Mouse (Mus musculus): ENCODE data around the gene Snx30.

Gene Snx30

DNA sequence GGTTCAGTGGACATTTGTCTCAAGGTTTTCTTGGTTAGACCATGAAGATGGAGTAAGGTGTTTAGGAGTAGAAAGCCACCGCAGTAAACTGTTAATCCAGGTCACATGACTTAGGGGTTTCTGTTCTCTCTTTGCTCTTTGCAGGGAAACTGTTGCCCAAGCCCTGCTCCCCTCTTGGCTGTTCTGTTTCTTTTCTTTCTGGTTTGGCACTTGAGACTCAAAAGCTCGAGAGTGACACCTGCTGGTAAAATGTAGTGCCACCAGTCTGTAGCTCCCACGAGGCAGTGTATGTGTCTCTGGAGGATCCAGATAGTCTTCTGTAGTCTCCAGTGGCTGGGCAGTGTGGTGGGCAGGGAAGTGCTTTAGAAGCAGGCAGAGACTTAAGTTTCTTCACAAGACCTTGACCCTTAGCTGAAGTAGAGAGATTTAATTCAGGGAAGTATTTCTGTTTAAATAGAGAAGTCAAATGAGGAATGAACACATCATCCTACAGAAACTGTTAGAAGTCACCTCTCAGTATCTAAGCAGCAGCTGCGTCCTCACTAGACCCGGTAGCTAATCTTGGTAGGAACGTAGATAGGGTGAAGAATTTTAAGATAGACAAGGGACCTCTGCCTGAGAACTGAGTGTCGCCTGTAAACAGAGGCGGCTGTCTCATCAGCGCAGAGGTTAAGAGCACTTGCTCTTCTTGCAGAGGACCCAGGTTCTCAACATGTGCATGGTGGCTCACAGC, 65.4 kb downstream of the Snx30 start:
- peak; percentile 70 to 84 for DNase-seq (ENCODE audit: low spot score in 2 of 2)

- no peak for DNase-seq (ENCODE audit: low spot score in 2 of 2)
These were observed 67.6 kb downstream of the Snx30 start for GRCm38 (mm10) chr4:59873240-59873639.

- no peak for DNase-seq (ENCODE audit: low spot score in 2 of 2)
These were observed 68.2 kb downstream of the Snx30 start for GRCm38 (mm10) chr4:59873830-59874229.

DNA sequence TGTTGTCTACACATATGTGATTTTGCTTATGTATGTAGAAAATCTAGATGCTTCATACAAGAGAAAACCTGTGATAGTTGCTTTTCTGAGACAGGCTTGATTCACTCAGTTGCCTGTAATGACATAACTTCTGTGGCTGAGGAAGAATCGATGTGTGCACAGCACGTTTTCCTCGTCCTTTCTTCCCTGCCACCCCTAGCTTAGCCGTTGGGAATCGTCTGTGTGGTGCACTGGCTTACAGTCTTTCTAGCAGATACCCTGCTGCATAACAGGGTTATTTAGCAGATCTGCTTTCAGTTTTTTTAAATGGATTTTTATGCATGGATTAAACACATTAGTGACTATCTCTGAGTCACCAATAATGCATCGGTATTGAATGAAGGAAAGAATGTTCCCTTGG, 70.9 kb downstream of the Snx30 start:
- DNase-seq (ENCODE audit: low spot score in 2 of 2) = no peak

DNA sequence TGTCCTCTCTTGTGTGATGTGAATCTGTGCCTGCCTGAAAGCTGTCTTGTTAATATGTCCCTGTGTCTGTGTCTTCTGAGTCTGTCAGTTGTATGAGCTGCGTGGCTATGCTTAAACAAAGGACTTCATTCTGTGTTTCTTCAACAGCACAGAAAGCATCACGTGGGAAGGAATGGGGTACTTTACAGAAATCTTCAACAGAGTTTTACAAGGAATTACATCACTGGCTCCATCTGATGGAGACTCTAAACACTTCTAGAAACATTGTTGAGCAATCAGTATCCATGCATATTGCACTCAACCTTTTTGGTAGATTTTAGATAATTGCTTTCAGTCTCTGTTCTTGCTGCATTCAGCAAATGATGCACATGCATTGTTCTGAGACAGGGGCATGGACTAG, 71.4 kb downstream of the Snx30 start:
- no peak for DNase-seq (ENCODE audit: low spot score in 2 of 2)

GRCm38 (mm10) chr4:59878595-59878994, 73.0 kb downstream of the Snx30 start:
- no peak for DNase-seq (ENCODE audit: low spot score in 2 of 2)

- DNase-seq (ENCODE audit: low spot score in 2 of 2) = no peak
These were observed 73.8 kb downstream of the Snx30 start for GRCm38 (mm10) chr4:59879444-59879843.

DNA sequence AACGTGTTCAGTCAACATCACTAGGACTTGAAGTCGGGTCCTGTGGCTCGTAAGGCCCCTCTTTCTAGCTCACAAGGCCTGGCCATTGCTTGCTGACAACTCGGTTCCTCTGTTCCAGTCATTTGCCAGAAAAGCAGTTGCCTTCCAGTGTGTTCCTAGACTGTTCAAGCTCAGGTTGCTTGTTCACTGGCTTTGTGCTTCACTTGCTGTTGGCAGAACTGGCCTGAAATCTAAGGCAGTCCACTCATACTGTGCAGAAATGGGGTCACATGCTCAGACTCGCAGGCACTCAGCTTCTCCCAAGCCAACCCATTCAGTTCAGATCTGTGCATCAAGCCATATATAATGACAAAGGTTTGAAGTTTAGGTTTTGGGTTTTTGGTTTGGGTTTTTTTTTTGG, 75.1 kb downstream of the Snx30 start:
- DNase-seq (ENCODE audit: low spot score in 2 of 2) = no peak

- DNase-seq (ENCODE audit: low spot score in 2 of 2) = no peak
These were observed 75.6 kb downstream of the Snx30 start for GRCm38 (mm10) chr4:59881210-59881609.

- DNase-seq (ENCODE audit: low spot score in 2 of 2) = no peak
These were observed 78.6 kb downstream of the Snx30 start for GRCm38 (mm10) chr4:59884136-59884696.

DNA sequence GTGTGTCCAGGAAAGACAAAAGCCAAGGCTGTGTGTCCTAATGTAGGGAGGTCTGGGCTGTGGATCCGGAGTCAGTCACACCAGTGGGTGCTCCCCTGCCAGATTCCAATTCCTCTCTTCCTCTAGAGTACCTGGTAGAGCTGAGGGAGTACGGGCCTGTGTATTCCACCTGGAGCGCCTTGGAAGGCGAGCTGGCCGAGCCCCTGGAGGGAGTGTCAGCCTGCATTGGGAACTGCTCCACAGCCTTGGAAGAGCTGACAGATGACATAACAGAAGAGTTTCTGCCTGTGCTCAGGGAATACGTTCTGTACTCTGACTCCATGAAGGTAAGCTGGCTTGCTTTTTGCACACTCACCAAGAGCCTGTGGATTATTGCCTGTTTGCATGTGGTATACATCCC, 80.6 kb downstream of the Snx30 start:
- DNase-seq (ENCODE audit: low spot score in 2 of 2) = no peak

DNA sequence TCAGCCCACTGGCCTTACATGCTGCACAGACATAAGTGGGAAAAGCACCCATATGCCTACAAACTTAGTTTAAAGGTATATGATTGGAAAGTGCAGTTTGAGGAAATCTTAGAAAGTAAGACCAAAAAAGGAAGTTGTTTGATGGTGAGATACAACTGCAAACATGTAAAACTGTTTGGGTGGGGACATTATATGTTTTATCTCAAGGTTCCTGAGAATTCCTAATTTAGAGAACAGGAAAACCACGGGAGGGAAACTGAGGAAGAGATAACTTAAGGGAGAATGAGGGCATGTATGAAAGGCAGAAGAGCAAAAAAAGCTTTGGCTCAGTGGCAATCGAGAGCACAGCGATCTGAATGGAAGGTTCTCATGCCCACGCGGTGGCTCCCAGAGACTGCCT, 81.4 kb downstream of the Snx30 start:
- DNase-seq (ENCODE audit: low spot score in 2 of 2) = no peak

- no peak for DNase-seq (ENCODE audit: low spot score in 2 of 2)
These were observed 82.4 kb downstream of the Snx30 start for GRCm38 (mm10) chr4:59888014-59888413.

DNA sequence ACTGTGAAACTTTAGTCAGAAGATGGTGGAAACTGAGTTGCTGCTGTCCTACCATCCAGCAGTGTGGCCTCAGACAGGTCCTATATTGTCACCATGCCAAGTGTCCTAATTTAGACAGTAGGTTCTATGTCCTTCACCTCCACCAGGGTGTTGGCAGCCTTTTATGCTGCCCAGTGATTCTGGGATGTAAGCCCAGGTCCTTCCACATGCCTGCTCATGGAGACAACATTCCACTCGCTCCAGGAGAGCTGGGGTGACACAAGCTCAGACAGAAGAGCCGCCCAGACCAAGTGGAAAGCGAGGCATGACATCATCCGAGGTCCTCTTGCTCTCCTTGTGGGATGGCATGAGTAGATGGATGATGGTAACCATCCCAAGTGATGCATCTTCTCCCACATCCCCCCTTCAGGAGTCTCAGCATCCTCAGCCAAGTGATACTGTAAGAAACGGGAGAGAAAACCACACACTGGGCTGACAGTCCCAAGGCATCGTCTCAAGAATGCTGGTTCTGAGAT, 84.5 kb downstream of the Snx30 start:
- DNase-seq (ENCODE audit: low spot score in 2 of 2) = no peak

GRCm38 (mm10) chr4:59891723-59892416, 86.2 kb downstream of the Snx30 start:
- no peak for DNase-seq (ENCODE audit: low spot score in 2 of 2)

- no peak for DNase-seq (ENCODE audit: low spot score in 2 of 2)
These were observed 87.1 kb downstream of the Snx30 start for GRCm38 (mm10) chr4:59892731-59893130.

- no peak for DNase-seq (ENCODE audit: low spot score in 2 of 2)
These were observed 88.8 kb downstream of the Snx30 start for GRCm38 (mm10) chr4:59894415-59894814.

- DNase-seq (ENCODE audit: low spot score in 2 of 2) = no peak
These were observed 89.4 kb downstream of the Snx30 start for GRCm38 (mm10) chr4:59894977-59895575.

DNA sequence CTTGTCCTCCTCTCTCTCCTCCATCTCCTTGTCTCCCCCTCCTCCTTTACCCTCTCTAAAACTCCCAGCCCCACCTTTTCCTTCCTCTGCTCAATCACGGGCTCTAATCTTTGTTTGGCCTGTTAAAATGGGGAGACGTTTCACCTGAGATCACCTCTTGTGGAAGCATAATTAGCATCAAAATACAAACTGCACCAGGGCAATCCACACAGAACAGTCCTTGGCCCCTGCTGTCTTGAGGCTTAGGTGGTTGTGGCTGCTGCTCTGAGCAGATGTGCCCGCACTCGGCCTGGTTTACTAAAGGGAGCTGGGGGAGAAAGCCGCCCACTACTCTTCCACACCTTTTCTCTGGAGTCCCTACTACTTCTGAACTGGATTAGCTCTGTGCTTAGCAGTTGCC, 90.4 kb downstream of the Snx30 start:
- no peak for DNase-seq (ENCODE audit: low spot score in 2 of 2)

GRCm38 (mm10) chr4:59897814-59898520, 92.3 kb downstream of the Snx30 start:
- no peak for DNase-seq (ENCODE audit: low spot score in 2 of 2)

- no peak for DNase-seq (ENCODE audit: low spot score in 2 of 2)
These were observed 92.9 kb downstream of the Snx30 start for GRCm38 (mm10) chr4:59898521-59898919.

GRCm38 (mm10) chr4:59901810-59902209, 96.2 kb downstream of the Snx30 start:
- DNase-seq (ENCODE audit: low spot score in 2 of 2) = no peak
